Mouse (Mus musculus) ovary, adult 2 months (tissue): Measurements from ENCODE around the gene Slco2b1. TPM values are rescaled to one million over a fixed set of nuclear protein-coding genes. Genes with fewer than 3 reads are reported as not detected.

Source experiments
- polyA plus RNA-seq: library from polyadenylated mRNA; depleted of rRNA; stranded (reverse); fragments of >200 nt; gene quantifications from 2 replicates; pipeline ENCODE4 v1.2.3, GENCODE M21; 2012; rRNA removed

Gene Slco2b1
- 20.5 and 25.8 TPM in 2 replicates for polyA plus RNA-seq

GRCm38 (mm10) chr7:99711166-99711565 lies at the start of gene Slco2b1:
TSS of gene Slco2b1 (minus strand) at chr7:99711340.

DNA sequence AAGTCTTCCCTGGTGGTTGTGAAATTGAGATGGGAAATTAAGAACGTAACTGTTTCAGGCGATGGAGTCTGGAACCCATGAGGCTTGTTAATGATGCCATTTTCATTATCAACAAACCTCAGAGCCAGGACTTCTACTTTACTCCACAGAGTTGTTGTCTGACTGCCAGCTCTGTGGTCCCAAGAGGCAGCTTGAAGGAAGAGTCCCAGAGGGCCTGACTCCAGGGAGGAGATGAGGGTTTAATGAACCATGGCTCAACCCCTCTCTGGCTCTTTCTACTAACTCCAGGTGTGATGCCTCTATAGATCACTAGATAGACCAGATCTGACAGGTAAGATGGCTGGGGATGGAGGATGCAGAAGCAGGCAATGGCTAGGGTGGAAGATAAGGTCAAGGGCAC lies 18.8 kb upstream of the Slco2b1 start, which contains the start of gene Olfr520:
Olfr520 (plus strand) TSS at position 301 of the 400 bp plus-strand sequence.

GRCm38 (mm10) chr7:99626376-99627270 lies 84.5 kb downstream of the Slco2b1 start, which contains the start of gene Tpbgl:
TSS of gene Tpbgl (minus strand) at chr7:99627103.

Other genes starting within 250 kb of the Slco2b1 start
- gene Klhl35, start 245.3 kb downstream of the Slco2b1 start, polyA plus RNA-seq = 2.5 and 4.0 TPM in 2 replicates
- gene Rps3, start 227.6 kb downstream of the Slco2b1 start, polyA plus RNA-seq = 294 and 418 TPM in 2 replicates
- 42.0 and 44.2 TPM in 2 replicates for gene Arrb1, start 175.9 kb downstream of the Slco2b1 start, polyA plus RNA-seq
- 8.2 and 17.2 TPM in 2 replicates for gene Tpbgl, start 84.2 kb downstream of the Slco2b1 start, polyA plus RNA-seq
- not detected in 2 replicates for gene Olfr520, start 18.9 kb upstream of the Slco2b1 start, polyA plus RNA-seq
- gene Olfr521, start 52.2 kb upstream of the Slco2b1 start, polyA plus RNA-seq = not detected in 2 replicates
- 16.9 and 21.9 TPM in 2 replicates for gene Neu3, start 117.1 kb upstream of the Slco2b1 start, polyA plus RNA-seq
- 0.81 and 0.84 TPM in 2 replicates for gene Xrra1, start 147.8 kb upstream of the Slco2b1 start, polyA plus RNA-seq
- 18.0 and 20.4 TPM in 2 replicates for gene Spcs2, start 152.1 kb upstream of the Slco2b1 start, polyA plus RNA-seq